19 mouse cellular contexts compared by ENCODE assay signal in the genomic region with DNA sequence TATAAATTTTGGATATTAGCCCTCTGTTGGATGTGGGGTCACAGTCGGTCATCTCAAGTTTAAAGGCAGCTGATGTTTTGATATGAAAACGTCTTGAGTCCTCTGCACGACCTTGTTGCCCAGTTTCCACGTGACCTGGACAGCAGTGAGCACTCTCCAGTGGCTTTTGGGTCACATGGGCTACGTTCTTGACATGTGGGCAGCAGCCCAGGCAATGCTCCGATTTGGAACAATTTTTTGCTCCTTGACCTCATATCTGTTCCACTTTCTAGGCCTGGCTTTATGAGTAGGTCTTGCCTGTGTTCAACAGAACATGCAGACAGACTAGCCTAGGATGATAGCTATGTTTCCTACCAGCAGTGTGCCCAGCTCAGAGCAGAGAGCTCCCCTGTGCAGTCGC.
DNase-seq lines count a peak whose midpoint lies in the region; TF ChIP-seq lines count a peak whose summit lies in the region.
"Had no signal": no experiment of that assay in that cellular context is flagged by ENCODE, and none has a peak within 500 bp of the region (broad histone marks: within the 10 kb centered on the region; RNA-seq: fewer than 3 reads in every experiment).

No protein-coding gene starts in this region.

- no peak for TF ChIP-seq CTCF in liver, adult 2 months (IDR thresholded peaks at IDR 0.05; ENCODE audit: low read depth, low read length)

- no peaks in the 10 kb centered on the region for H3K27me3 ChIP-seq in liver, adult 2 months (ENCODE audit: control insufficient read depth, insufficient read depth, low read length)
- H3K27me3 ChIP-seq: embryonic facial prominence, embryonic 12.5 days; forebrain, embryonic 12.5 days; heart, embryonic 15.5 days; hindbrain, embryonic 13.5 days; midbrain, embryonic 12.5 days had no signal

- no peaks in the 10 kb centered on the region; the same call in 1 of the 2 replicates for H3K36me3 ChIP-seq in liver, adult 2 months (ENCODE audit: control insufficient read depth, insufficient read depth, low read length)
- H3K36me3 ChIP-seq: embryonic facial prominence, embryonic 12.5 days; forebrain, embryonic 12.5 days; heart, embryonic 15.5 days; hindbrain, embryonic 13.5 days; limb, embryonic 10.5 days; midbrain, embryonic 12.5 days had no signal

- H3K9ac ChIP-seq in liver, adult 2 months (ENCODE audit: low read depth, low read length), result no peak overlapping the region
- H3K9ac ChIP-seq: embryonic facial prominence, embryonic 12.5 days; forebrain, embryonic 12.5 days; heart, embryonic 15.5 days; hindbrain, embryonic 13.5 days; liver, postnatal 0 days; midbrain, embryonic 12.5 days had no signal

- peak; percentile 85 for DNase-seq in heart, adult 11 months
- no peak for DNase-seq in heart, adult 8-10 months (ENCODE audit: low spot score)
- DNase-seq in liver, adult 2 months (ENCODE audit: extremely low read depth, low read depth, low spot score), result peak; percentile 38
- no peak for DNase-seq in liver
- peak; percentile 85 for DNase-seq in adipocyte (ENCODE audit: low spot score)
- peak; percentile 12 to 20 for DNase-seq in adrenal gland, postnatal 36 days
- DNase-seq in left cerebral cortex, adult 18-20 months (ENCODE audit: low spot score in 2 of 2), result no peak
- DNase-seq: cerebellum, adult 2 months; cerebellum, postnatal 25 days; gastrocnemius, postnatal 36 days; heart, postnatal 36 days; liver, postnatal 0 days had no signal

- H3K4me1 ChIP-seq in liver, adult 2 months (ENCODE audit: control insufficient read depth, insufficient read depth, low read length), result no peaks in the 10 kb centered on the region
- H3K4me1 ChIP-seq: embryonic facial prominence, embryonic 12.5 days; forebrain, embryonic 12.5 days; heart, embryonic 15.5 days; hindbrain, embryonic 13.5 days; limb, embryonic 10.5 days; midbrain, embryonic 12.5 days had no signal

- no peak for TF ChIP-seq POLR2A in liver, adult 2 months (IDR thresholded peaks at IDR 0.05; ENCODE audit: extremely low read depth, insufficient read depth, low read length)

- H3K79me2 ChIP-seq in liver, adult 2 months (ENCODE audit: control insufficient read depth, insufficient read depth, low read length), result no peaks in the 10 kb centered on the region; the same call in 1 of the 2 replicates

- no peak overlapping the region for H3K27ac ChIP-seq in liver, adult 2 months (replicated peaks; ENCODE audit: insufficient read depth, low read depth, low read length)
- H3K27ac ChIP-seq: embryonic facial prominence, embryonic 12.5 days; forebrain, embryonic 12.5 days; heart, embryonic 15.5 days; hindbrain, embryonic 13.5 days; kidney, postnatal 0 days; limb, embryonic 10.5 days; midbrain, embryonic 12.5 days had no signal

- WGBS in liver, adult 2 months, result 79% methylated on average over 7 of the region's 7 CpGs

- H3K4me3 ChIP-seq in liver, adult 2 months (ENCODE audit: insufficient read depth, low read depth, low read length), result no peak overlapping the region
- H3K4me3 ChIP-seq: embryonic facial prominence, embryonic 12.5 days; forebrain, embryonic 12.5 days; heart, embryonic 15.5 days; hindbrain, embryonic 13.5 days; limb, embryonic 10.5 days; midbrain, embryonic 12.5 days had no signal

Comparison
In these comparisons a context has a peak if more than half of its experiments do, and no peak if none do; other contexts are left out.
1. DNase-seq: peak in heart, adult 11 months (single experiment), liver, adult 2 months (single experiment), adipocyte (single experiment) and adrenal gland, postnatal 36 days (2 of 2); none in heart, adult 8-10 months (single experiment), liver (single experiment) and left cerebral cortex, adult 18-20 months (0 of 2).